Mouse (Mus musculus): Measurements from ENCODE around the gene Hcrt. TPM values are rescaled to one million over a fixed set of nuclear protein-coding genes. Genes with fewer than 3 reads are reported as not detected.

Hcrt gene
- total RNA-seq, 4 experiments from 2014 or later: not detected

- DNase-seq (ENCODE audit: low spot score): peak; percentile 82
Measured at GRCm38 (mm10) chr11:100711783-100712615, 50.7 kb downstream of the Hcrt start, which contains the start of gene Kat2a. Gene Kat2a, minus strand, starts transcription at chr11:100712465.

Other genes starting within 250 kb of the Hcrt start
- 10 to 100 TPM; 20.0 to 39.1 (median 27.5) TPM for gene Acly, start 234.9 kb downstream of the Hcrt start, total RNA-seq (2022)
- gene Ttc25, start 217.3 kb downstream of the Hcrt start, total RNA-seq (2022): under 1 TPM; 0.08 to 0.53 (median 0.21) TPM
- 1 to 10 TPM; 5.0 to 5.7 (median 5.4) TPM for gene Cnp, start 188.0 kb downstream of the Hcrt start, total RNA-seq (2022)
- 10 to 100 TPM; 49.3 to 59.3 (median 55.2) TPM for gene Nkiras2, start 143.7 kb downstream of the Hcrt start, total RNA-seq (2022)
- gene Dnajc7, start 142.8 kb downstream of the Hcrt start, total RNA-seq (2022): 100 to 1,000 TPM in 3 of 4 experiments, 10 to 100 TPM in 1; 89.7 to 121 (median 109) TPM
- gene Zfp385c, start 70.5 kb downstream of the Hcrt start, total RNA-seq (2022): under 1 TPM; 0.09 to 0.53 (median 0.28) TPM
- gene Dhx58, start 58.7 kb downstream of the Hcrt start, total RNA-seq (2022): 1 to 10 TPM in 1 of 4 experiments, under 1 TPM in 3; 0.38 to 1.1 (median 0.78) TPM
- gene Kat2a, start 50.5 kb downstream of the Hcrt start, total RNA-seq (2022): 10 to 100 TPM; 12.3 to 14.0 (median 13.1) TPM
- gene Hspb9, start 49.1 kb downstream of the Hcrt start, total RNA-seq (2022): under 1 TPM in 1 of 4 experiments, not detected in 3; 0.37 TPM
- 10 to 100 TPM; 47.1 to 62.6 (median 51.0) TPM for gene Rab5c, start 24.7 kb downstream of the Hcrt start, total RNA-seq (2022)
- gene Kcnh4, start 3.0 kb downstream of the Hcrt start, total RNA-seq (2022): not detected
- gene Ghdc, start 8.0 kb upstream of the Hcrt start, total RNA-seq (2022): 10 to 100 TPM in 2 of 4 experiments, 1 to 10 TPM in 2; 9.1 to 14.1 (median 10.0) TPM
- gene Stat5b, start 87.8 kb upstream of the Hcrt start, total RNA-seq (2022): 10 to 100 TPM; 57.2 to 64.8 (median 62.7) TPM
- gene Stat5a, start 96.4 kb upstream of the Hcrt start, total RNA-seq (2022): 10 to 100 TPM; 16.5 to 26.5 (median 21.6) TPM
- gene Stat3, start 176.6 kb upstream of the Hcrt start, total RNA-seq (2022): 100 to 1,000 TPM in 1 of 4 experiments, 10 to 100 TPM in 3; 76.6 to 108 (median 91.0) TPM
- gene Cavin1, start 208.0 kb upstream of the Hcrt start, total RNA-seq (2022): 100 to 1,000 TPM; 190 to 247 (median 212) TPM
- gene Atp6v0a1, start 246.5 kb upstream of the Hcrt start, total RNA-seq (2022): 100 to 1,000 TPM in 1 of 4 experiments, 10 to 100 TPM in 3; 85.0 to 100 (median 88.9) TPM